Mouse (Mus musculus): Measurements from ENCODE around the gene Acap1.

DNA sequence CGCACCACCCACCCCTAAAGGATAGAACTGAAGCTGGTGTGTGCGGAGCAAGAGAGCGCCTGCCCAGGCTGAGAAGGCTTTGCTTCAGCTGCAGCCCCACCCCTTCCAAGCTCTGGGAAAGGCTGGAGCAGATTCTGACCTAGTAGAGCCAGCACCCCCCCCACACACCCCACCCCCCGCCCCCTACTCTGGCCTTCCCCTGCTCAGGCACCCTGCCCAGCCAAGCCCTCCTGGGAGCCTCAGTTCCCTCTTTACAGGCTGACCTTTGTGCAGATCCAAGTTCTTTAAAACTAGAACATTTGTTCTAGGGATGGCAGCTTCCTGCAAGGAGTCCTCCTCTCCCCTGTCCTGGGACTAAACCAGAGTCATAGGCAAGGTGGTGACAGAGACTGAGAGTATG lies 42.0 kb upstream of the Acap1 start:
- TF ChIP-seq POLR2A (IDR thresholded peaks at IDR 0.05; ENCODE audit: low read depth, low read length) (no peak), TCF12 (IDR thresholded peaks at IDR 0.05; ENCODE audit: low read depth, low read length) (no peak), CTCF (conservative IDR thresholded peaks at IDR 0.05 in 1 of 2, IDR thresholded peaks at IDR 0.05 in 1 of 2; ENCODE audit: low read depth in 2 of 2, low read length in 2 of 2) (no peak), MEF2A (IDR thresholded peaks at IDR 0.05; ENCODE audit: borderline replicate concordance, low read depth, low read length) (no peak), USF1 (IDR thresholded peaks at IDR 0.05; ENCODE audit: low read depth, low read length) (no peak), SIN3A (IDR thresholded peaks at IDR 0.05; ENCODE audit: low read length) (no peak), EP300 (IDR thresholded peaks at IDR 0.05; ENCODE audit: low read length) (no peak), ZC3H11A (IDR thresholded peaks at IDR 0.05; ENCODE audit: low read depth, low read length) (no peak), JUND (conservative IDR thresholded peaks at IDR 0.05; ENCODE audit: low read depth, low read length) (no peak)

Data from CH12.LX (cell line).